Mouse (Mus musculus) WW6 (cell line): ENCODE data around the gene Noxo1.
A peak's percentile ranks its signal among the peaks of the same experiment; 100 is the strongest.
"Not testable (repeated sequence)": the region's sequence is repeated elsewhere in the genome, so short reads cannot be mapped to it uniquely, and the experiment has no call there.

Experiments used
- DNase-seq: peaks from one replicate; pipeline ENCODE4 v3.0.0-alpha.2; 2013; ENCODE audit warnings: low read depth, low spot score

Gene Noxo1

DNA sequence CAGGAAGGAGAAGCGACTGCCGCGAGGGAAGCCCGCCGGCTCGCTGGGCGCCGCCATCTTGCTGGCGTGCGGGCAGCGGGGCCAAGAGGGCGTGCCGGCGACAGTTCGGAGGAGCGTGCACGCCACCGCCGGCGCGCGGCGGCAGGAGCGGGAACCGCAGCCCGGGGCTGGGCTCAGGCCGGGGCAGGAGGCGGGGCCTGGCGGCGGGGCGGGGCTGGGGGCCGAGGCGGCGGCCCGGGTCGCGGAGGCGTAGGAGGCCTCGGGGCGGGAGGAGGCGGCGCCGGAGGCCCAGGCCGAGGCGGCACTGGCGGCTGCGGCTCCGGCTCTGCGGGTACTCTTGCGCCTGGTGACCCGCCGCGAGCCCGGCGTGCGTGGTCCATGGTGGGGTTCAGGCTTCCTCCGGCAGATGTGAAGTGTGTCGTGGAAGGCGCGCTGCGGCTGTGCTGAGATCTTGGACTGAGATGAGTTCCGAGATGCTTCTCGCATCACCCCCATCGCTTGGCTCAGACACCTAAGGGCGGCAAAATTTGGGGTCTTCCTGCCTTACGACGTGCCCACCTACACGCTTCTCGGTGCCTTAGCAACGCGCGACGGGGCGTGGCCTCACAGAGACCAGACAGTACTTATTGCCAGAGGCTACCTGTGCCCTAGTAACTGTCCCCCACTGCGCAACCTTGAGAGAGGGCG, at the start of gene Noxo1, which contains the start of gene Gfer:
Gene Noxo1, plus strand, starts transcription at position 224 of the 687 bp plus-strand sequence.
Gene Gfer, minus strand, starts transcription at position 146 of the 687 bp plus-strand sequence.
- no peak for DNase-seq

DNA sequence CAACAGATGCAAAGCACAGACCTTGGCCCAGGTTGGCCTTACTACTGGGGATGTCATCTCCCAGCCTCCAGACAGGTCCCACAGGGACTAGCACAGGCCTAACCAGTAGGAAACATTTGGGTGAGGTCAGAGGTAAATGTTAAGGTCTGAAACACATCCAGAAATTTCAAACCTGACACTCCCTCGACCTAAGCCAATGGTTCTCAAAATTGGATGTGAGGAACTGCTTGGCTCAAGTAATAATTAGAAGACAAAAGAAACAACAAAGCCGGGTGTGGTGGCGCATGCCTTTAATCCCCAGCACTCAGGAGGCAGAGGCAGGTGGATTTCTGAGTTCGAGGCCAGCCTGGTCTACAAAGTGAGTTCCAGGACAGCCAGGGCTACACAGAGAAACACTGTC, 49.7 kb upstream of the Noxo1 start:
- no peak for DNase-seq

DNA sequence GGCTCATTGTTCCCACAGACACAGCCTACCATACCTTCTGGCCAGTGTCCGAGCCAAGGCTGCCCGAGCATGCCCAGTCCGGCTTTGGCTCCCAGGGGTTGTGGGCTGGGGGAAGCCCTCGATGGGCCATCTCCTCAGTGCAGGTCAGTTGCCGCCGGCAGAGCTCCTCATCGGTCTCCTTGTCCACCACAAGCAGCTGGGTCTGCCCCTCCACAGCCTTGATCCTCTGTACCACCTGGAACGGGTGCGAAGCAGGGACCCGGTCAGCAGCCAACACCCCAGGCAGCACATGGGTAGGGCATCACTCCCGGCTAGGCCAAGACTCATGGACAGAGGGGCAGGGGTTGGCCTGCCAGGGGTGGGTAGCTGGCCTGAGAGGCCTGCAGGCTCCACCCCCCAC, 48.5 kb upstream of the Noxo1 start:
- no peak for DNase-seq

DNA sequence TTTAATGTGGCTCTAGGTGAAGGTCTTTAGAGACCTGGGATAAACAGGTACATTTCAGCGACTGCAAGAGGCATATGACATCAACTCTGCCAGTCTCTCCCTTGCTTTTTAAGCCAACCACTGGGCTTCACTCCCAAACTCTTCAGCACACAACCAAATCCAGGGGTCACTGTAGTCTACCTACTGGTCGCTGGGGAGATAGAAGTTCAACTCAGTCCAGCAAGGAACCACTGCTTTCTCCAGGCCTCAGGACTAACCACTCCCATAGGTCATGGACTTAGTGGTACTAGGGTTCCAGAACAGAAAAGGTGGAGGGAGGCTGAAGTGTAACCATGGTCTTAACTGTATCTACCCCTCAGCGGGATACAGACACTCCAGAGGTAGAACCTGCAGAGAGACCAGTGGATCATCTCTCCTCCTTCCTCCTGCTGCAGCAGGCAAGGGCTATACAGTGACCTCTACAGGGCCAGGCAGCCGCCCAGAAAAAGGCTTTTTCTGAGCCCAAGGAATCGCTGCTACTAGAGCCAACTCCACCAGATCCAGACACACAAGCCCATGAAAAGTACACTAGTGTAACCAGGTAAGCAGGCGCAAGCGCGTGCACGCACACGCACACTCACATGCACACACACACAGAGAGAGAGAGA, 47.2 kb upstream of the Noxo1 start:
- DNase-seq: no peak

DNA sequence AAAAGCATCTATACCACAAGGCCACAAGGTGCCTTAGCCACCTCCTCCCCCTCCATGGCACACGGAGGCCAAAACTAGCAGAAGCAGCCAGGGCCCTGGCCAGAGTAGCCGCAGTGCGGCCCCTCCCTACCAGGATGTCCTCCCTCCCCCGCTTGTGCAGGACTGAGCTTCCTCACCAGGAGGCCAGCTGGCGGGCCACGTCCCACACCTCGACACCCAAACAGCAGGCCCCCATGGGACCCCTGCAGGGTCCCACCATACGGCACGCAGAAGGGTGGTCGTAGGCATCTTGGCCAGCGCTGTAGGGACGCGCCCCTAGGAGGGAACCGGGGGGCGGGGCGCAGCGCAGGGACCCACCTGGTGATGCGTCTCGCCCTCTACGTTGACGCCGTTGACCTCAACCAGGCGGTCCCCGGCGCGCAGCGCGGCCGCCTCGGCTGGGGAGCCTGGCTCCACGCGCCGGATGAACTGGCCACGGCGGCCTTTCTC, 46.4 kb upstream of the Noxo1 start:
- no peak for DNase-seq

DNA sequence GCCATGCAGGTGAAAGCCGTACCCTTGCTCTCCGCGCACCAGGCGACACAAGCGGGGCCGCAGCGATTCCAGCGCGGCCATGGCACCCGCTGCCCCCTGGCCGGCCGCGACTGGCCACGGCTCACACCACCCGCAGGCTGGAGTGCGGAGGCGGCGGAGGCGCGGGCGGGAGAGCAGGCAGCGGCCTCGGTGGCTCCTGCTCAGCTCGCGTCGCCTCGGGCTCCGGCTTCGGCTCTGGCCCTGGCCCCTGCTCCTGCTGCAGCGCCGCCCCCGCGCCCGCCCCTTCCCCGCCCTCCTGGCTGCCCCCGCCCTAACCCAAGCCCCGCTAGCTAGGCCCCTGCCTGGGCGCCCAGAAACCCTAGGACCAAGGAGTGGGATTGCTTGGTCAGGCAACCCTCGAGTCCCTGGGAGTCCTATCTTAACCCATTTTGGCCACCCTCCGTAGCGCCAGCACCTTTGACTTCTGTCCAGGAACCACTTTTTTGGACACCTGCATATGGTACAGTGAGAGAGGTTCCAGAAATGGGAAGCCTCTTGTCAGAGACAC, 45.9 kb upstream of the Noxo1 start, which contains the start of gene Slc9a3r2:
Gene Slc9a3r2, minus strand, starts transcription at position 258 of the 547 bp plus-strand sequence.
- no peak for DNase-seq

DNA sequence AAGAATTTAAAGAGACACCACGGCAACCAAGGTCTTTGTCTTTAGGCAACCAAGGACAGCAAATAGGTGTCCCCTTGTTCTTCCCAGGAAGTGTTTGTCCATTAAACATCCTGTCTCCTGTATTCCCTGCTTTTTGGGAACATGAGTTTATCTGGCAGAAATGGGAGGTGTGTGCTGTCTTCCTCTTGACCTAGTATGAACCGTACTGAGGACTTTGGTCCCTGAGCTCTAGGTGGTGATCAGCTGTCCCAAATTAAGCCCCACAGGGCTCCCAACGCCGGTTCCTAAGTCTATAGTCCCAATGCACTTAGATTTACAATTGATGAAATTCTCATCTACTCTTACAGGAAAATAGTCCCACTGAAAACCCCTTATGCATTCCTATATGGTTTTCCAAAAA, 45.3 kb upstream of the Noxo1 start:
- no peak for DNase-seq

DNA sequence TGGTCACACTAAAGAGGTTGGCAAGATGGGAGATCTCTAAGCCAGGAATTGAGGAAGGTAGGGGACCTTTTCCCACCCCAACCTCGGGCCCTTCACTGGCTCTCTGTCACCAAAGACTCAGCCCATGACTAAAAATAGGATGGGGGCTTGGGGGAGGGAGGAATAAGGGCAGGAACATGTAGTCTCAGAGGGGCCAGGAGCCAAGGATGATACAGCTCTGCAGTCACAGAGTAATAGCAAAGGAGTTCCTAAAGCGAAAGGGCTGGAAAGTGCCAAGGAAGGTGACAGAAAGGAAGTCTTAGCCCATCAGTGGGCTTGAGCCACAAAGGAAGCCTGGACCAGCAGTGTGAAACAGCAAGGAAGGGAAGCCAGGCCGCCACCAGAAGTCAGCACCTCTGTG, 44.2 kb upstream of the Noxo1 start:
- no peak for DNase-seq

DNA sequence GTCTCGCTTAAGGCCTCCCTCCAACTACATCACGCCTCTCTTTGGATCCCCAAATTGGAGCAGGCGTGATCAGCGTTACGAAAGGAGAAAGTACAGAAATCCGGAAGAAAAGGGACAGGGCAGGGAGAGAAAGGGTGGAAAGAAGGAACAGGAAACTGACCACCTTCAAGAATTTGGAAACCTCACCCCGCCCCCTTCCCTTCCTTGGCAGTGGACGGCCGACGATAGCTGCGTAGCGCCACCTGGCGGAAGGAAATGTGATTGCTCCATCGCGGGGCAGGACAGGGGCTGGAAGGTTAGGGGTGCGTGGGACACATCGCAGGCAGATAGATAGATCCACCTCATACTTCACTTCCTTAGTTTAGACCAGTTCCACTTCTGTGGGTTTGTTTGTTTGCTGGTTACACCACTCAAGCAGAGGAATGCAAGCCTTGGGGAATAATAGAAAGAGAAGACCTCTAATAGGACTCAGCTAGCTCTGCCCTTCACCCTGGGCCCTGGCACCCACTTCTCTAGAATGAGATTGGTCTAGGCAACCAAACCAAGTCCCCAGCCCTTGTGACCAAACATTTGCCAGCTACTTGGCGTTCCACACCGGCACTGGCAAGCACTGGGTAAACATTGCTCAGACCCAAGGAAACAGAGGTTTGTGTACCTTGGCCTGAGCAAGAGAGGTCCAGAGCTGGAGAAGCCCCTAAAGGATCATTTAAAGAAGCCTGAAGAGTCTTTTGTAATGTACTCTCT, 41.9 kb upstream of the Noxo1 start:
- no peak for DNase-seq

DNA sequence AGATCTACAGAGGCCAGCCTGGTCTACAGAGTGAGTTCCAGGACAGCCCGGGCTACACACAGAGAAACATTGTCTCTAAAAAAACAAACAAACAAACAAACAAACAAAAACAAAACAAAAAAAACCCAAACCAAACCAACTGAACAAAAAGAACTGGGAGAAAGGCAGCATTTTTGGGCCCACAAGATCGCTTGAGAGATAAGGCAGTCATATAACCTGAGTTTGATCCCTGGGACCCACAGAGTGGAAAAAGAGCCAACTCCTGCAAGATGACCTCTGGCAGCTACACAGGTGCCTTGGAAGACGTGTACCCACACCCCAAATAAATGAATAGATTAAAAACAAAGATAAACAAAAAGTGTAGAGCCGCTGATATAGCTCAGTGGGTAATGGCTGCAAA, 41.1 kb upstream of the Noxo1 start:
- no peak for DNase-seq

DNA sequence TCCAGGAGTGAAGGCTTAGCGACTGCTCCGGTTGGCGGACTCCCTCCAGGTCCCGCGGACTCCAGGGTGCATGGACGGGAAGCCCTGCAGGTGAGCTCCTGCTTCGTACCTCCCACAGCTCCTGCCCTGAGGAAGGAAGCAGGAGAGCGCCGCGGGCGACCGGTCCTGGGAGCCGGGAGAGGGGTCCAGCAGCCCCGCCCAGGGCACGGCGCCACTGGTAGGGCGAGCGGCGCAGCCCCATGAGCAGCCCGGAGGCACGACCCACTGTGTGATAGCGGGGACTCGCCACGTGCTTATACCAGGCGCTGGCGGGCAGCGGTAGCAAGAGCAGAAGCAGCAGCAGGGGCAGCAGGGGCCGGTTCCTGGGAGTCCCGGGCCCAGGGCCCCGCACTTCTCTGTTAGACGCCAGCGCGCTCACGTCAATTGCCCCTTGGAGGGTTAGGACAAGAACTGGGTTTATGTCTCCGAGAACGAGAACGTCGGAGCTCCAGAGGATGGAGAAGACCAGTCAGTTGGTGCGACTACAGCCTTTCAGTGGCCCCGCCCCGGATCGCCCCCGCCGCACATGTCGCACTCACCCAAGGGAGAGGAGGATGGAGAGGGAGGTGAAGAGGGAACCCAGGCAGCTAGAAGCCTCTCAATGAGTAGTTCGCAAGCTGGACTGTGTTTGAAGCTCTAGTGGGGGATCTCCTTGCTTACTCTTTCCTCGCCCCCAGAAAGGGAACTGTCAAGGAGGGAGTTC, 37.8 kb upstream of the Noxo1 start, which contains the start of gene Npw:
Gene Npw, minus strand, starts transcription at position 441 of the 742 bp plus-strand sequence.
- no peak for DNase-seq

DNA sequence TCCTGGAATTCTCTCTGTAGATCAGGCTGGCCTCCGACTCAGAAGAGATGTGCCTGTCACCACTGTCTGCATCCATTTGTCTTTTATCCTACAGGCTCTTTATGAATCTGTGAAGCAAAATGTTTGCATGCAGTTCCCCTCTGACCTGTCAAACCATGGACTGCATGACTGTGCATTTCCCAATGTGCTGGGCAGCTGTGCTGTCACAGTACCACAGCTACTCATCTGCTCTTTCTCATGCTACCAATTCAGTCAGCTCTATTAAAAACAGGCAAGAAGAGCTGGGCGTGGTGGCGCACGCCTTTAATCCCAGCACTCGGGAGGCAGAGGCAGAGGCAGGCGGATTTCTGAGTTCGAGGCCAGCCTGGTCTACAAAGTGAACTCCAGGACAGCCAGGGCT, 29.0 kb upstream of the Noxo1 start:
- DNase-seq: not testable (repeated sequence)

DNA sequence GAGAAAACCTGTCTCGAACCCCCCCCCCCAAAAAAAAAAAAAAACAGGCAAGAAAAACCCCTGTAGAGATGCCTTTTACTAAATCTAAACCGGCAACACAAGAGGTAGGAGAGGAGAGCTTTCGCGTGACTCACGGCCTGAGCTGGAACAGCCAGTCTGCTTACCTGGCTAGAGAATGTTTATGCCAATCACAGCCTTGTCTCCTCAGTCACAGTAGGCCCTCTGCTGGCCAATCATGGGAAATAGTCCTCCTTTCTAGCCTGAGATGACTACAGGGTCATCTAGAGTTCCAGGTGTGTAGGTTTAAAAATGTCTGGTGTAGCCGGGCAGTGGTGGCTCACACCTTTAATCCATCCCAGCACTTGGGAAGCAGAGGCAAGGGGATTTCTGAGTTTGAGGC, 28.6 kb upstream of the Noxo1 start:
- DNase-seq: no peak

DNA sequence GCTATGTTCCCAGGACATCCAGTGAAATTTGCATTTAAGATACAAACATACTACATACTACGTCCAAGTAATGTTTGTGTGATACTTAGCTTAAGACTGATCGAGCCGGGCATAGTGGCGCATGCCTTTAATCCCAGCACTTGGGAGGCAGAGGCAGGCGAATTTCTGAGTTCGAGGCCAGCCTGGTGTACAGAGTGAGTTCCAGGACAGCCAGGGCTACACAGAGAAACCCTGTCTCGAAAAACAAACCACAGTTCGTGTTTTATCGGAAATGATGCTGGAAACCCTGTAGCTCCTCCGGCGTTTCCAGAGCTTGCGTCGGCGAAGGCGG, 26.9 kb upstream of the Noxo1 start:
- DNase-seq: not testable (repeated sequence)

DNA sequence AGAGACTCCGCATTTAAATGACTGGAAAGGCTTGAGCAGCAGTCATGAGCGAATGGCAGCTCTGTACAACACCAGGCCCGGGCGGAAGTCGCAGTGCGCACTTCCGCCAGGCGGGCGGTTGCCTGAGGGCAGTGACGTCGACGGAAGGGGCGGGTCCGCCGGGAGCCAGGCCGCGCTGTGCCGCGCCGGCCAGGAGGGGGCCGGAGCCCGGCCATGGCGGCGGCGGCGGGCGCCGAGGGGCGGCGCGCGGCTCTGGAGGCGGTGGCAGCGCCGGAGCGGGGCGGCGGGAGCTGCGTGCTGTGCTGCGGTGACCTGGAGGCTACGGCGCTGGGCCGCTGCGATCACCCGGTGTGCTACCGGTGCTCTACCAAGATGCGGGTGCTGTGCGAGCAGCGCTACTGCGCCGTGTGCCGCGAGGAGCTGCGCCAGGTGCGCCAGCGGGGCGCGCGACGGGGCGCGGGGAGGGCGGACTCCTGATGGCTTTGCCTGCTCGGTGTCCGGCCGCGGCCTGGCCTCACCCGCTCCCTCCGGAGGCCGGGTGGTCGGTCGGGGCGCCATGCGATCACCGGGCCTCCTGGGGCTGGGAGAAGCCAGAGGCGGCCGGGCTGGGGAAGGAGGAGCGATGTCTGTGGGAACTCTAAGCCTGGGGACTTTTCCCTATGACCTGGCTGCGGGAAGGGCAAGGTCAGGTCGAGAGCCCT, 26.3 kb upstream of the Noxo1 start, which contains the start of gene Zfp598:
Gene Zfp598, plus strand, starts transcription at position 143 of the 701 bp plus-strand sequence.
- peak; percentile 83 for DNase-seq

DNA sequence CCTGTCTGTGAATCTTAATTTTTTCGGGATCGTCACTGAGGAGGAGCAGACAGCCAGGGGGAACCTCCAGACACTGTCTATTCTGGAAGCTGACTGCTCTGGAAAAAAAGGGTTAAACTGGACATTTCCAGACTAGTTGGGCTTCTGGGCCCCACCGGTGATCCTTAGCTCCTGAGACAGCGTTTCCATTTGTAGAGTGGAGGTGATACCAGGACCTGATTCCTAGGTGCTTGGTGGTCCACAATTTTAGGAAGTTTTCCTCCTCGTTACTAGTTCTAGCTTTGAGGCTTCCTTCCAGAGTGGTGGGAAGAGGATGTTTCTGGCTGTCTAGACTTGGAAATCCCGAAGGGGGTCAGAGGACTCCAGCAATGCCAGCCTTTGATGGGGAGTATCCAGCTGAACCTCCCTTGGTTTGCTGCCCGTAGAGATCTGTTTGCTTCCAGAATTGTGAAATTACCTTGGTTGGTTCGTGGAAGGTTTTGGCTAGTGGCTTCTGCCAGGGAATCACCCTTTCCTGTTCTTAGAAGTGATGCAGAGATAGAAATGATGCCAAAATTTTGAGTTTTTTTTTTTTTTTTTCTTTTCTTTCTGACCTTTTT, 25.7 kb upstream of the Noxo1 start:
- DNase-seq: no peak

DNA sequence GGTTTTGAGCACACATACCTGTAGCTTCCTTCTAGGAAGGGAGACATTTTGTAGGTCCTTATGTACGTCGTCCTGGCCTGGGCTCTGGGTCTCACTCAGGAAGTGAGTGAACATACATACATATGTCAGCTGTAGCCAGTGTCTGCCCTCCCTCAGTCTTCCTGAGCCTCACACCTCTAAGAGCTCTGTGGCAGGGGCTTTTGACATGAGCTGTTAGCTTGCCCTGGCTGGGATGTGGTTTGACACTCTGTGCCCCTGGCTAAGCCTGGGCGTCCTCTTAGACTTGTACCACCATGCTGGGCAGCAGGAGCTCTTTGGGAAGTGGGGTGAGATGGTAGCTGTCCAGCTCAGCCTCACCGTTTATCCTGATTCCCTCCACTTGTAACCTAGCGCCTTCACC, 24.7 kb upstream of the Noxo1 start:
- DNase-seq: no peak

DNA sequence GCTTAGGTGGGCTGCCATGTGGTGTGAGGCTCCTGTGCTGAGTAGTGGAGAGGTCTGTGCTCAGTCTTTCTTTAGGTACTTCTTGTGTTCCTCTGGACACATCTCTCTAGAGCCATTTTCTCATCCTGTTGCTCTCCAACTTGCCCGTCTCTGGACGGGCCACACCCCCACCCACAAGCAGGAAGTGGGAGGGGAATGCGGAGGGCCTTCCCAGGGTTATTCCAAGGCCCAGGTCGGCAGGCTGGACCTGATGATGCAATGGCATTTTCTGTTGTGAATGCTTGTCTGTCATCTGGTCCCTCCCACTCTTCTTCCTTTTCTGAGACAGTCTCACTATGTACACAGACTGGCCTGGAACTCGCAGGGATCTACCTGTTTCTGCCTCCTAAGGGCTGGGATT, 23.9 kb upstream of the Noxo1 start:
- no peak for DNase-seq

DNA sequence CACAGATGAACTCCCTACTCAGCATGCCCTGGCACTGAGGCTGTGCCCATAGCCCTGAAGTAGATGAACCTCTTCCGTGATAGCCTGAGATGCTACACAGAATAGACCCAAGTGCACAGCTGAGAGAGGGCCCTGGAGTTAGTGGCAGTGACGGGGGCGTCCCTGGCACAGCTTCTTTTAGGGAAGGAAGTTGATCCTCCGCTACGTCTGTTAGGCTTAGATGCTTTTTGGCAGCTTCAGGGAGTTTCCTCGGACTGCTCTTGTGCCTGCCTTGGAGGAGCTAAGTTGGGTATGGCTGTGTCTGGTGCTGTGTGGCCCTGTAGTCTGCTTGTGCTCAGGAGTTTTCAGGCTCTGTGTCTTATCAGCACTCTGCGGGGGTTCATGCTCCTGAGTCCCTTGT, 21.8 kb upstream of the Noxo1 start:
- no peak for DNase-seq

DNA sequence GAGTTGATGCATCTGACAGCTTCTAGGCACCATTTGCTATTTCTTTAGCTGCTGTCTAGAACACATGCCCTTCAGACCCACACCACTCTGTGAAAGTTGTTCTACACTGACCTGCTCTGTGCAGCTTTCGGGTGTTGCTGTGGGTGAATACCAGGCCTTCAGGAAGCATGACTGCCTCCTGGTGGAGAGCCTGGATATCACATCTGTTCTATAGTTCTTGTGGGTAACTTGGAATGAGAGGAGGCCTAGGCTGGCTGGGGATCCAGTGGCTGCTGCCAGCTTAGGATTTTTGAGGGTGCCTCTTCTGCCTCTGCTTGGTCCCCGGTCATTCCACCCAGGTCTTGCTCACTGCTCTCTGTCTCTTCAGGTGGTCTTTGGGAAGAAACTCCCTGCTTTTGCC, 19.8 kb upstream of the Noxo1 start:
- no peak for DNase-seq
